Mouse (Mus musculus) ES-E14 (cell line): ENCODE results near the gene Fezf2. TPM values are rescaled to one million over a fixed set of nuclear protein-coding genes. Genes with fewer than 3 reads are reported as not detected.

Experiments
- DNase-seq: peaks from one replicate; pipeline ENCODE4 v3.0.0-alpha.2; 2013; ENCODE audit warnings: low read depth, low spot score
- H3K27ac ChIP-seq: 2 replicates; pipeline ENCODE4 v1.5.1; 2012; ENCODE audit warnings: low read depth, mild to moderate bottlenecking, low read length, moderate library complexity, mixed read lengths; ENCODE audit not compliant: poor library complexity, insufficient read depth, severe bottlenecking
- H3K36me3 ChIP-seq: 2 replicates; pipeline ENCODE4 v1.6.1; 2012; ENCODE audit warnings: mild to moderate bottlenecking, low read length, moderate library complexity, mixed read lengths; ENCODE audit not compliant: control insufficient read depth, poor library complexity, insufficient read depth, severe bottlenecking
- H3K4me1 ChIP-seq, 2 experiments: fragments of 150-350 bp in 1 of 2; sonication (generic) in 1 of 2; 2 replicates each; pipeline ENCODE4 v1.6.1; 2012; ENCODE audit warnings: low read length in 2 of 2, mild to moderate bottlenecking in 1 of 2, mixed read lengths in 1 of 2; ENCODE audit not compliant: control insufficient read depth in 2 of 2, insufficient read depth in 2 of 2, poor library complexity in 1 of 2
- H3K4me3 ChIP-seq, 2 experiments: fragments of 150-350 bp in 1 of 2; sonication (generic) in 1 of 2; 2 replicates each; pipeline ENCODE4 v1.5.1; 2012; ENCODE audit warnings: low read length in 2 of 2, low read depth in 1 of 2, mild to moderate bottlenecking in 1 of 2, mixed read lengths in 1 of 2; ENCODE audit not compliant: insufficient read depth in 1 of 2, poor library complexity in 1 of 2, severe bottlenecking in 1 of 2
- H3K9ac ChIP-seq: 2 replicates; pipeline ENCODE4 v1.6.1; 2012; ENCODE audit warnings: low read depth, mild to moderate bottlenecking, low read length, mixed read lengths; ENCODE audit not compliant: poor library complexity, insufficient read depth, severe bottlenecking
- H3K9me3 ChIP-seq: fragments of 150-350 bp; sonication (generic); 2 replicates; pipeline ENCODE4 v1.6.1; 2012; ENCODE audit warnings: low read depth, mild to moderate bottlenecking, low read length; ENCODE audit not compliant: control insufficient read depth, insufficient read depth
- CHD2 ChIP-seq: IDR thresholded peaks from 2 replicates; pipeline ENCODE4 v1.6.1; 2014; ENCODE audit warnings: mild to moderate bottlenecking, low read depth, low read length, inconsistent platforms
- HCFC1 ChIP-seq: IDR thresholded peaks from 2 replicates; pipeline ENCODE4 v1.6.1; 2012; ENCODE audit warnings: low read length, inconsistent platforms, borderline replicate concordance; ENCODE audit not compliant: insufficient read depth
- MAFK ChIP-seq: IDR thresholded peaks from 2 replicates; pipeline ENCODE4 v1.6.1; 2014; ENCODE audit warnings: mild to moderate bottlenecking, low read depth, low read length, inconsistent platforms; ENCODE audit not compliant: insufficient read depth
- ZC3H11A ChIP-seq: IDR thresholded peaks from 2 replicates; pipeline ENCODE4 v1.6.1; 2012; ENCODE audit warnings: low read depth, mild to moderate bottlenecking, inconsistent platforms, low read length, borderline replicate concordance
- ZNF384 ChIP-seq: IDR thresholded peaks from 2 replicates; pipeline ENCODE4 v1.6.1; 2012; ENCODE audit warnings: low read depth, low read length, inconsistent platforms
- in situ Hi-C, 2 experiments: fragments of 600-800 bp; cut with MboI; formaldehyde crosslinking; loops; one replicate each; pipeline ENCODE4 v1.15.1; 2025; ENCODE audit warnings: low sequenced_read_pairs in 2 of 2, inconsistent platforms in 1 of 2; ENCODE audit not compliant: unreplicated experiment in 2 of 2
- total RNA-seq: library from RNA; depleted of rRNA; stranded (reverse); fragments of 300-350 nt; gene quantifications from 2 replicates; pipeline ENCODE4 v1.2.3, GENCODE M21; 2012

Gene Fezf2
- total RNA-seq, 1 experiment: not detected

DNA sequence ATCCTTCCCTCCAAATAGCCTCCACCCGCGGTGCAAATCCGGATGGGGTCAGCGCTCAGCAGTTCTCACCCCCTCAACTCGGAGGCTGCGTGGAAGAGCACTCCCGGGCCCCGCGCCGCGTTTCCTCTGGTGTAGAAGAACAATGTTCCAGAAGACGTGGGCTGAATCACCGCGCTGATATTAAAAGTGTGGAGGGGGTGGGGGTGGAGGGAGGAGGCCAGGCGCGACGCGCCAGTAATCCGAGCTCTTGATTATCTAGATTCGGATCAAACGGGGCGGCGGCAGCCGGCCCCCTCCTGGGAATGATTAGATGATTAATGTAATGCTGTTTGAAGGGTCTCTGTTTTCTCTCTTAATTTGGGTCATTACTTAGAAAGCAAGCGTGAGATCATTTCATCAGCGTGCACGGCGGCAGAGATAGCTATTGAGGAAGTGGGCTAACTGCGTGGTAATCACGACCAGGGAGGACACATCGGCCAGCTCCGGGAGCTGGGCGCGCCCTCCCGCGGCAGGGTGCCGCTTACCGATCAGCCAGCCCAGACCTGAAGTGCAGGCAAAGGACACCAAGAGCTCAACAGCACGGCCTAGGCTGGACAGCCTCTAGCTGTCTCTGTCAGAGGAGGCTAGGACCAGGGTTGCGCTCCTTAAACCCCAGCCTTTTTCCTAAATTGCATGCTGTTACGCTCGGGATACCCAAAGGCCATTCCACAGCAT lies 6.8 kb downstream of the Fezf2 start:
- in situ Hi-C loops: no loop called here
- no peak for DNase-seq
- H3K4me3 ChIP-seq: peak overlapping the region; percentile 2 to 6; a peak in 1 of 4 replicates
- TF ChIP-seq ZC3H11A (no peak), HCFC1 (no peak), CHD2 (no peak), MAFK (no peak), ZNF384 (no peak)
- no peaks in the 10 kb centered on the region for H3K9me3 ChIP-seq
- no peaks in the 10 kb centered on the region for H3K36me3 ChIP-seq
- H3K27ac ChIP-seq: no peak overlapping the region
- H3K4me1 ChIP-seq: peaks cover 3 to 9% of the 10 kb centered on the region in 2 experiments; a peak in 2 of 4 replicates
- no peak overlapping the region for H3K9ac ChIP-seq

DNA sequence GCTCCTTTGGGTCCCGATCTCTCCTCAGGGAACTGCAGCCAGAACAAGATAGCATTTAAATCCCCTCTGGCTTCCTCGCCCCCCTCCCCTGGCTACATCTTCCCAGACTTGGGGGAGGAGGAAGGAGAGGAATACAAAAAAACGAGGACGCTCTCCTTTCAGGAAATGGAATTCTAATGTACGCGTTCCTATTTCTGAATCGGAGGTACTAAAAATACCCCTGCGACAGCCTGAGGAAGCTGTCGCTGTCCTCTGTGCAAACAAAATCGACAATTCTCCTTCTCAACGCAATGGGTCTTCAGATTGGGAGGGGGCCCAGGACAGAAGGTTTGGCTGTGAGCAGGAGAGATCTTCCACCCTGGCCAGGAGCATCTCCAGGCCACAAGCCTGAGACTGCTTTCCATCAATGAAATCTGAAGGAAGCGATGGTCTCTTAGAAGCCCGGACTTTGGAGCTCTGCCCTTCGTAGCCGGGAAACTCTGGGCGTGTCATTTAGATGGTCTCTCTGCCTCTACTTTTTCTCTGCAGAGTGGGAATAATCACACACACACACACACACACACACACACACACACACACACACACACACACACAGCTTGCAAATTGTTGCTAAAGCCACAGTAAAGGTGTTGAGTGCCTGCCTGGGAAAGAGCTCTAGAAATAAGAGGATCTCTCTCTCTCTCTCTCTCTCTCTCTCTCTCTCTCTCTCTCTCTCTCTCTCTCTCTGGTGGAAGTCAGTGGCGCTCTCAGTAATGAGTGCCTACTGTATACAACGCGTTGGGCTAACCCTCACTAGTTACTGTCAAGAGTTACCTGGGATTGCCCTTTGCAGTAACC lies 7.5 kb downstream of the Fezf2 start:
- no peak for DNase-seq
- H3K4me3 ChIP-seq: peak overlapping the region in 1 of 2 experiments; percentile 6; a peak in 1 of 4 replicates
- in situ Hi-C loops: no loop called here
- TF ChIP-seq HCFC1 (no peak), CHD2 (no peak), MAFK (no peak), ZC3H11A (no peak), ZNF384 (0 out of 2 replicates have a peak, but pooled peaks have one; percentile 18)
- H3K36me3 ChIP-seq: no peaks in the 10 kb centered on the region
- no peaks in the 10 kb centered on the region for H3K9me3 ChIP-seq
- H3K4me1 ChIP-seq: peaks cover 3 to 9% of the 10 kb centered on the region in 2 experiments; a peak in 2 of 4 replicates
- H3K9ac ChIP-seq: no peak overlapping the region
- H3K27ac ChIP-seq: no peak overlapping the region

DNA sequence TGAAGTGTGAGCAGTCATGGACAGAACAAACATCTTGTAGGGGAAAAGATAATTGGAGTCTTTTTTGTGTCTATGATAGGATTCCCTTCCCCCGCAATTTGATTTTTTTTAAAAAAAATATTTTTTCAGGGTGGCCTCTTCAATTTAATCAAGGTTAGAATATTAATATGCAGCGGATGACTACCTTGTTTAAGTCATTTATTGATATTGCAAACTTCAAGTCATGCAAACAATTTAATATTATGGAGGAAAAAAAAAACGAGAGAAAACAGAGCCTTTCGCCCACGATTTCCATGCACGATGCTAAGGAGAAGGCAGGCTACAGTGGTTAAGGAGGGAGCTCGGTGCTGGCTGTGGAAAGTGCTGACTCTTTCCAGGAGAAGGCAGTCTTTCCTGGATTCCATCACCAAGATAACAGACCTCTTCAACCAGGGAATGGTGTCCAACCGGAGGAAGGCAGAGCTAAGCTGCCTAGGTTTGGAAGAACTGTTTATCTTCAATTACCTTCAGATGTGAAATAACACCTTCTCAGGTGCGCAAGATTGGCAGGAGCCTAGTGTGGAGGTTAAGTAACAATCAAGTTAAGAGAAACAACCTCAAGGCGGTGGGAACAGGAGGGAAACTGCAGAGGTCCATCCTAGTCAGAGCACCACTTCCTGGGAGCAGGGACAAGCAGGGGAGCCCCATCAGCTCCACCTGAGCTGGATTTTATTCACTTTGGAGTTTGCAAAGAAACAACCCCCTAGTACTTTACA lies 9.0 kb downstream of the Fezf2 start:
- Histone ChIP-seq H3K27ac (no peak overlapping the region), H3K9me3 (no peaks in the 10 kb centered on the region), H3K4me3 (no peak overlapping the region), H3K9ac (no peak overlapping the region), H3K36me3 (no peaks in the 10 kb centered on the region), H3K4me1 (peaks cover 3 to 11% of the 10 kb centered on the region in 2 experiments; a peak in 2 of 4 replicates)
- in situ Hi-C loops: no loop called here
- TF ChIP-seq HCFC1 (no peak), ZNF384 (no peak), CHD2 (no peak), ZC3H11A (no peak), MAFK (no peak)
- DNase-seq: no peak

DNA sequence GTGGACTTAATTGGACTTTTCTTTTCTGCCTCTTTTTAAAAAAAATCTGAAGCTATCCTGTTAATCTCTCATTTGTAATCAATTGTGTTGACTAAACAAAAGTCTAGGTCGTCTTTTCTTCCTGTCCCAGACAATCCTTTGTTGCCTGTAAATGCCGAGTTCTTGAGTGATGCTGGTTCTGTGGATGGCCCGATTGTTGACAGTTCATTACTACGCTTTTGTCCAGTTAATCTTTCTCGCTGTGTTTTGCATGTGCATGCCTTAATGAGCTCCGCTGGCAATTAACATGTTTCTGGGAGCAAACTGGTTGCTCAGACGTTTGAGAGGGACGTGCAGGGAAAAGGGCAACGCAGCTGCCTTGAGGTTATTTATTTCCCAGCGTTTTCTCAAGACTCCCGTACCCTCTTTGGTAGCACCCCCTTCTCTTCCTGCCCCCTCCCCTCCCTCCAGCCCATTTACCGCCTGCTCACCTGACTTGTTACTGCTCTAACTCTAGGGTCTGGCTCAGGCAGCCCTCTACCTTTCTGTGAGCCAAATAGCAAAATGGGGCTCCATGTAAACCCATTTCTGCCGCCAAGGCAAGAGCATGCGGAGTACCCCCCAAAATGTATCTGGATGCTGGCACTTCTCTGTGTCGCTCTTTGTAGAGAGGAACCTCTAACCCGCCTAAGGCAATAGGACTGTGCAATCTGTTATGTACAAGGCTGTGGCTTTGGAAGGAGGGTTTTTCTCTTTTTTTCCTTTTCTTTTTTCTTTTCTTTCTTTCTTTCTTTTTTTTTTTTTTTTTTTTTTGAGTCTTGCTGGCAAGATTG lies 9.8 kb downstream of the Fezf2 start:
- DNase-seq: no peak
- Histone ChIP-seq H3K9ac (no peak overlapping the region), H3K4me3 (no peak overlapping the region), H3K9me3 (no peaks in the 10 kb centered on the region), H3K4me1 (peaks cover 3 to 9% of the 10 kb centered on the region in 2 experiments; a peak in 2 of 4 replicates), H3K27ac (no peak overlapping the region), H3K36me3 (no peaks in the 10 kb centered on the region)
- no peak for TF ChIP-seq ZC3H11A
- peak; percentile 38; the same call in 1 of the 2 replicates for TF ChIP-seq ZNF384
- in situ Hi-C loops: no loop called here
